ENCODE assay signal across 16 mouse cellular contexts in the genomic region with DNA sequence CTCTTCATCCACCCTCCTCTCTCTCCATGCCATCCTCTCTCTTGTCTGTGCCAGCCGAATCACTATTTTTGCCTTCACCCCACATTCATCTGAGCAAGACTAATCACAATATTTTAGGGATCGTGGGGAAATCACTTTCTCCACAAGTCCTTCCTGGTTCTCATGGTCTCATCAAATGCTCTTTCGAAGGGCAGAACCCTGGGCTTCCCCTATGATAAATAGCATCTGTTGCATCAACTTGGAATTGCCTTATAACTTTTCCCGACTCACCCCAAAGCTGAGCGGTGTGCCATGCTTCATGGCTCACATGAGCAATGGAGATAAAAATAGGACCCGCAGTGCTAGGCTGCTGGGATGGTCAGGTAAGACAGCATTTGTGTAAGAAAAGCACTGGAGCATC.
"Had no signal": no experiment of that assay in that cellular context is flagged by ENCODE, and none has a peak within 500 bp of the region (broad histone marks: within the 10 kb centered on the region; RNA-seq: fewer than 3 reads in every experiment).

No protein-coding gene starts in this region.

- DNase-seq: retina, postnatal 1 day; right cerebral cortex, adult 18-20 months; right cerebral cortex, postnatal 14 days; right cerebral cortex, postnatal 25 days; right cerebral cortex, postnatal 4 days; spleen, adult 18-20 months; thymus, adult 18-20 months; thymus, adult 2 months; thymus, postnatal 14 days; thymus, postnatal 25 days; thymus, postnatal 36 days; thymus, postnatal 4 days had no signal

- H3K9me3 ChIP-seq: neural tube, embryonic 13.5 days; neural tube, embryonic 15.5 days; stomach, embryonic 15.5 days had no signal

- H3K4me1 ChIP-seq: neural tube, embryonic 13.5 days; neural tube, embryonic 15.5 days; stomach, embryonic 15.5 days had no signal

- H3K27ac ChIP-seq: neural tube, embryonic 13.5 days; neural tube, embryonic 15.5 days; stomach, embryonic 15.5 days; stomach, postnatal 0 days had no signal

- H3K4me3 ChIP-seq: neural tube, embryonic 13.5 days; neural tube, embryonic 15.5 days; stomach, embryonic 15.5 days had no signal

- H3K9ac ChIP-seq: neural tube, embryonic 13.5 days; neural tube, embryonic 15.5 days; stomach, embryonic 15.5 days had no signal

- H3K36me3 ChIP-seq: neural tube, embryonic 13.5 days; neural tube, embryonic 15.5 days; stomach, embryonic 15.5 days had no signal

- H3K27me3 ChIP-seq: neural tube, embryonic 13.5 days; neural tube, embryonic 15.5 days; stomach, embryonic 15.5 days had no signal

- H3K4me2 ChIP-seq: neural tube, embryonic 13.5 days; neural tube, embryonic 15.5 days; stomach, embryonic 15.5 days had no signal
